Mouse (Mus musculus) regulatory T cell (primary cell): ENCODE data around the gene Ucp1.
"Not testable (repeated sequence)": the region's sequence is repeated elsewhere in the genome, so short reads cannot be mapped to it uniquely, and the experiment has no call there.

ENCODE experiments used
- in situ Hi-C: fragments of 300-600 bp; cut with MboI, MseI; formaldehyde crosslinking; loops from one replicate; pipeline ENCODE4 v1.15.1; 2025; ENCODE audit warnings: high pct_unique_total_duplicates

Gene Ucp1

DNA sequence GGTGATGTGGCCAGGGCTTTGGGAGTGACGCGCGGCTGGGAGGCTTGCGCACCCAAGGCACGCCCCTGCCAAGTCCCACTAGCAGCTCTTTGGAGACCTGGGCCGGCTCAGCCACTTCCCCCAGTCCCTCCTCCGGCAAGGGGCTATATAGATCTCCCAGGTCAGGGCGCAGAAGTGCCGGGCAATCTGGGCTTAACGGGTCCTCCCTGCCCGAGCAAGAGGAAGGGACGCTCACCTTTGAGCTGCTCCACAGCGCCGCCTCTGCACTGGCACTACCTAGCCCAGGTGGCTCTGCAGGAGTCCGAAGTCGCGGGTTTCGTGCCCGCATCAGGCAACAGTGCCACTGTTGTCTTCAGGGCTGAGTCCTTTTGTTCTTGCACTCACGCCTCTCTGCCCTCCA, at the start of gene Ucp1:
TSS of gene Ucp1 (plus strand) at position 177 of the 400 bp plus-strand sequence.
- in situ Hi-C loops = no loop called here

- in situ Hi-C loops = no loop called here
Observed at GRCm38 (mm10) chr8:83244151-83244550, 46.0 kb upstream of the Ucp1 start.

GRCm38 (mm10) chr8:83250858-83251257, 39.3 kb upstream of the Ucp1 start:
- in situ Hi-C loops = no loop called here

DNA sequence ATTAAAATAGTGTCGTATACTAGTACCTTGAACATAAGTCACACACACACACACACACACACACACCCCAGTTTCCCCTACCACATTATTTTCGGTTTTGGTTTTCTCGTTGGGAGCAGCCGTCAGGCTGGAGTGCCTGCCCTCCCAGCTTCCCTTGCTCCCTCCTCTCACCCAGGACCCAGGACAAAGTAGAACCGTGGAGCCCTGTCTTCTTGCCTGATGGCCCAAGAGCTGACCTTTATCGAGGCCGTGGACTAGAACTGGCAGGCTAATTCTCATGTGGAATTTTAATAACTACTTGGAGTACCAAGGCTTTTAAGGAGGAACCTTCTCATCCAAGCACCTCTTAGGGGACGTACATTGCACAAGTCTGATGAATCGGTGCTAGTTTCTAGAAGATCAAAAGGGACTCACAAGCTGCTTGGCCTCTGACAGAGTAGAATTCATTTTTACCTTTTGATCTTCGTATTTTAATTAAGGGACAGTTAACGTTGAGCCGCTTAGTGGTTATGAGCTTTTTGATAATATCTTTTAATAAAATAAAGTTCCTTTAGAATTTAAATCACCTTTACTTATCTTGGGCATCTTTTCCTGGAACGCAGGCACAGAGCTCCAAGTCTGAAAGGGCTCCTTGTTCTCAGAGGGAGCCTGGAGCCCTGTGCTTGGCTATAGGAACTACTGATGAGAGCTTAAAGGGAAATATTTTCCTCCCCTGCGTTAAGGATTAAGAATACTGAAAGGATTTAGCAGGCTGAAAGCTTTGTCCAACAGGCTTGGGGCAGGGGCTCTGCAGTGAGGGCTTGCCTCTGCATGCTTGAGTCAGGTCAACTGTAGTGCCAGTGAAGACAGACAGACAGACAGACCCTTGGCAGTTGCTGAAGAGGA, 38.5 kb upstream of the Ucp1 start:
- in situ Hi-C loops = no loop called here

- in situ Hi-C loops = no loop called here
Observed at GRCm38 (mm10) chr8:83252791-83253190, 37.4 kb upstream of the Ucp1 start.

GRCm38 (mm10) chr8:83257631-83258030, 32.5 kb upstream of the Ucp1 start:
- in situ Hi-C loops = no loop called here

DNA sequence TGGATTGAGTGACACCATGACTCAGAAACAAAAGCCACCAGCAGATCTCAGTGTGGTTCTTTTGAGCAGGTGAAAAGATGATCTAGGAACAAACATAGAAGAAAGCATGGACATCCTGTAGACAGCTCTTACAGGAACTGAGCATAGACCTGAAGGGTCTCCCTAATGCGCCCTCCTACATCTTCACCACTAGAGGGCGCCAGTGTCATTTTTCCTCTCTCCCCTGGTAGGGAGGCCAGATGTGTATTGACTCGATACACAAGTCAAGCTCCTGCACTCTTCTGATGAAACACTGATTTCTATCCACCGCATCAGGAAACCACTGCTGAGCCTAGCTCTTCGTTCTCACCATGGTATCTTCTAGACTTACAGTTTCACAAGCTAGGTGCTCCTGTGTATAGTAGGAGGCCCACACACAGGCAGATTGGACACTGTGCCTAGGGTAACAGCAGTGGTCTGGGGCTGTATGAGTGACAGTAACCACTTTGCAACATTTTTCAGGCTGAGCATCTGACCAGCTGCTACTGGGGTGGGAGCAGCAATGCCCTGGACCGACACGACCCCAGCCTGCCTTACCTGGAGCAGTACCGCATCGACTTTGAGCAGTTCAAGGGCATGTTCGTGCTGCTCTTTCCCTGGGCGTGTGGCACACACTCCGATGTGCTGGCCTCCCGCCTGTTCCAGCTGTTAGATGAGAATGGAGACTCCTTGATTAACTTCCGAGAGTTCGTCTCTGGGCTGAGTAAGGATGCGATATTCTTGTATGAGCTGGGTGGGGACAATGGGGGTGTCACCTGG, 29.5 kb upstream of the Ucp1 start:
- in situ Hi-C loops = no loop called here

- in situ Hi-C loops = no loop called here
Observed at GRCm38 (mm10) chr8:83271172-83271571, 19.0 kb upstream of the Ucp1 start.

GRCm38 (mm10) chr8:83272464-83272863, 17.7 kb upstream of the Ucp1 start:
- in situ Hi-C loops = no loop called here

DNA sequence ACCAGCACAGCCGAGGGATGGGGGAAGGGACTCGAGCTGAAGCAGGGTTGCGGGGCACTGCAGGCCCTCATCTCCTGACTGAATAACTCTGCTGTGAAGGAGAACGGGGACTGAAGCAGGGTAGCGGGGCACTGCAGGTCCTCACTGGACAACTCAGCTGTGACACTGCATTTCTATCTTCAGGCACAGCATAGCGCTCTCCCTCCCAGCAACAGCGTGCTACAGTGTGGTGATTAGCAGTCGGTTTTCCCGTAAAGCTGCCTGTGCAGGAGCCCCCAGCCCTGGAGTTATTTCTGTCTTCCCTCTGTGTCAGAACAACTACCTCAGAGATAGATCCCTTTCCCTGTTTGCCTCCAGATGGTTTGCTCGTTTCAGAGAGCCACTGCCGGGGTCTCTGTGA, 15.7 kb upstream of the Ucp1 start:
- in situ Hi-C loops = no loop called here

DNA sequence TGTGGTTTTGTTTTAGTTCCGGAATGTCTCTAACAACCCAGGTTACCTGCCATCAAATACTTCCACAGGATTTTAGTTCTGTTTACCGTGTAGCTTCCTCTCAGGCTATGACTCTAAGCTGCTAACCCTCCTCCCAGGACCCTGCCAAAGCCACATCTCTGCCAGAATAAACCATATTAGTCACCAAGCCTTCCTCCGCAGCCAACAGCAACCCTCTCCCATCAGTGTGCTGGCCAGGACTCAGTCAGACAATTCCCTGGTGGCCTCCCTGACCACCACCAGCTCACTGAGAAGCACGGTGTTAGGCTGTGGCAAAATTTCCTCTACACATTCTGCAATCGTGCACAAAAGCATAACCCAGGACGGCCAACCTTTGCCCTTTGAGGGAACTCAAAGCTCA, 11.7 kb upstream of the Ucp1 start:
- in situ Hi-C loops = no loop called here

DNA sequence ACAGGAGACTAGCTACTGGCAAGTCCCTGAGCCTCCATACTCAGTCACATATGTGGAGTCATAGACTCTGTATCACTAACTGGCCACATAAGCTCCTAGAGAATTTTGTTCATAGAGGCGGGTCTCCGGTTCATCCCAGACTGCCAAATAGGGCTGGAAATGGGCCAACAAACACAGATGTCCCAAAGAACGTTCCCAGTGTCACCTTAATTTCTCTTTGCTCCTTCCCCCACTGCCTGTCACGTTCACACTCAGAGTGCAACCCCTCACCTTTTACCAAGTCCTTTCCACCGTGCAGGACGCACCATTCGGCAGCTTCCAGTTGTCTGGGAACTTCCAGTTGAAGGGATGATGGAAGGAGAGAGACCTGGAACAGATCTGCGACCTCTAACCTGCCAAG, 4.8 kb upstream of the Ucp1 start:
- in situ Hi-C loops = no loop called here

- in situ Hi-C loops = no loop called here
Observed at GRCm38 (mm10) chr8:83297375-83297774, 7.2 kb downstream of the Ucp1 start.

- in situ Hi-C loops = no loop called here
Observed at GRCm38 (mm10) chr8:83300135-83300534, 10.0 kb downstream of the Ucp1 start.

- in situ Hi-C loops = no loop called here
Observed at GRCm38 (mm10) chr8:83304946-83305345, 14.8 kb downstream of the Ucp1 start.

GRCm38 (mm10) chr8:83309836-83310235, 19.7 kb downstream of the Ucp1 start:
- in situ Hi-C loops = no loop called here

- in situ Hi-C loops = not testable (repeated sequence)
Observed at GRCm38 (mm10) chr8:83315084-83315483, 24.9 kb downstream of the Ucp1 start.

DNA sequence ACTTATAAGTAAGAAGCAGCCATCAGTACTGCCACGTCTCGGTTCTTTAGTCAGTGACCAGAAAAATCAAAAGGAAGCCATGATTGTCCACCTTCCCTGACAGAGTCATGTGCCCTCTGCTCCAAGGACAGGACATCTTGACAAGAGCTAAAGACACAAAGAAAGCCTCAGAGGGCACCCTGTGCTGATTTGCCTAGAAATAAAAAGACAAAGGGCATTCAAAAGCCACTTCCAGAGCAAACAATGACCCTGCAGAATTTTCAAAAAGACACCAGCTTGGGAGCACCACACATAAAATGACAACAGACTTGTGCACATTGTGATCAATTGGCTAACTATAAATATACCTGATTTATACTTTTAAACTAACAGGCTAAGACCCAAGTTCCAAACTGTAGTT, 25.5 kb downstream of the Ucp1 start:
- in situ Hi-C loops = no loop called here

GRCm38 (mm10) chr8:83320543-83320942, 30.4 kb downstream of the Ucp1 start:
- in situ Hi-C loops = no loop called here

GRCm38 (mm10) chr8:83322374-83322773, 32.2 kb downstream of the Ucp1 start:
- in situ Hi-C loops = no loop called here

- in situ Hi-C loops = no loop called here
Observed at GRCm38 (mm10) chr8:83323056-83323455, 32.9 kb downstream of the Ucp1 start.

GRCm38 (mm10) chr8:83327889-83328288, 37.7 kb downstream of the Ucp1 start:
- in situ Hi-C loops = no loop called here

DNA sequence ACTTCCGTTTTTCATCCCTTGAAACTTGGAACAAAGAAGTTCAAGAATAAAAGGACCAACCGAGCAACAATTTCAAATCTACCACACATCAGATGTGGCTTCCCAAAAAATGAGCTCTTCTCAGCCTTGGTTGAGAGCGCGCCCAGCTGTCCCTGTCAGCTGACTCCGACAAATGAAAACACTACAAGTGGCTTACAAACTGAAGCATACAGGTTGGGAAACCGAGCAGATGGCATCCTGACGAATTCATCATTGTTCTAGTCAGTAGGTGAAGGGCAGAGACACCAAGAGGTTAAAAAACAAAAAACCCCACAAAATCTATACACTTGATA, 41.4 kb downstream of the Ucp1 start:
- in situ Hi-C loops = loop anchor here (5.0 to 10.0 kb wide), 2 partner anchors 121 to 243 kb away; no protein-coding TSS in a partner anchor
